Mouse (Mus musculus) heart, postnatal 0 days (tissue): ENCODE measurements around the gene Galnt6.

Experiments
- CTCF ChIP-seq: IDR thresholded peaks from 2 replicates; pipeline ENCODE4 v1.5.1; 2016; ENCODE audit warnings: antibody characterized with exemption, control low read depth, low read depth
- EP300 ChIP-seq: IDR thresholded peaks from 2 replicates; pipeline ENCODE4 v1.6.1; 2016; ENCODE audit warnings: antibody characterized with exemption, low read depth

GRCm38 (mm10) chr15:100770338-100770737, 41.2 kb upstream of the Galnt6 start:
- no peak for TF ChIP-seq CTCF
- TF ChIP-seq EP300: no peak
